Mouse (Mus musculus): ENCODE results near the gene Wdr93.

The Wdr93 gene

GRCm38 (mm10) chr7:79803887-79804286 lies 60.9 kb downstream of the Wdr93 start:
- peak in 1 of 2 experiments; percentile 32 for DNase-seq

GRCm38 (mm10) chr7:79808561-79808960 lies 65.6 kb downstream of the Wdr93 start:
- DNase-seq = no peak

- DNase-seq = peak; percentile 82 to 83
Observed at GRCm38 (mm10) chr7:79810611-79811506, 67.9 kb downstream of the Wdr93 start, which contains the start of gene Mesp2. Gene Mesp2 (plus strand): TSS chr7:79810727.

- no peak for DNase-seq
Observed at GRCm38 (mm10) chr7:79813409-79813808, 70.4 kb downstream of the Wdr93 start.

- no peak for DNase-seq
Observed at GRCm38 (mm10) chr7:79818321-79818720, 75.4 kb downstream of the Wdr93 start.

GRCm38 (mm10) chr7:79819515-79819914 lies 76.6 kb downstream of the Wdr93 start:
- no peak for DNase-seq

GRCm38 (mm10) chr7:79819996-79820395 lies 77.0 kb downstream of the Wdr93 start:
- DNase-seq = no peak

- no peak for DNase-seq
Observed at GRCm38 (mm10) chr7:79822092-79822695, 79.2 kb downstream of the Wdr93 start.

GRCm38 (mm10) chr7:79828341-79828740 lies 85.4 kb downstream of the Wdr93 start:
- DNase-seq = no peak

GRCm38 (mm10) chr7:79831145-79831544 lies 88.2 kb downstream of the Wdr93 start:
- DNase-seq = no peak

GRCm38 (mm10) chr7:79831585-79831984 lies 88.6 kb downstream of the Wdr93 start:
- no peak for DNase-seq

- DNase-seq = no peak
Observed at GRCm38 (mm10) chr7:79832980-79833379, 90.0 kb downstream of the Wdr93 start.

GRCm38 (mm10) chr7:79835196-79835595 lies 92.2 kb downstream of the Wdr93 start:
- DNase-seq = no peak

Data from cerebellum, postnatal 14 days (tissue).